Mouse (Mus musculus) CD4-positive, CD25-positive, alpha-beta regulatory T cell (primary cell): ENCODE results near the gene 4930568D16Rik. TPM values are rescaled to one million over a fixed set of nuclear protein-coding genes. Genes with fewer than 3 reads are reported as not detected.

ENCODE experiments used
- polyA plus RNA-seq: library from polyadenylated mRNA; unstranded; fragments of 100-300 nt; shearing (Covaris generic); gene quantifications from one replicate; pipeline ENCODE4 v1.2.1, GENCODE M21; 2017

4930568D16Rik gene
- polyA plus RNA-seq = not detected

DNA sequence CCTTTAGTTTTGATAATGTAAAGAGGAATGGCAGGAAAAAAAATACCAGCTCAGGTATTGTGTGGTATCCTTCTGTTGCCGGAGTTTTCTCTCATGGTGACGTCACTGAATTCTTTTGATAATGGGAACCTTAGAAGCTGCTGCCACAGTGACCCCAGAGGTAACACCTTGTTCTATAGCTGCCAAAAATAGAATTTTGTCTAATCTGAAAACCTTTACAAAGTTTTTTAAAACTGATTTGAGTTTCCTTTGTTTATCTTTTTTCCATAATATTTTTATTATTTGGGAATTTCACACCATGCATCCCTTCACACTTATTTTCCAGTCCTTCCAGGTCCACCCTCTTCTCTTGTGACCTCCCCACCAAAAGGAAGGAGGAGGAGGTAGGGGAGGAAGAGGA, at the start of gene 4930568D16Rik:
TSS of gene 4930568D16Rik (minus strand) at position 101 of the 400 bp plus-strand sequence.

DNA sequence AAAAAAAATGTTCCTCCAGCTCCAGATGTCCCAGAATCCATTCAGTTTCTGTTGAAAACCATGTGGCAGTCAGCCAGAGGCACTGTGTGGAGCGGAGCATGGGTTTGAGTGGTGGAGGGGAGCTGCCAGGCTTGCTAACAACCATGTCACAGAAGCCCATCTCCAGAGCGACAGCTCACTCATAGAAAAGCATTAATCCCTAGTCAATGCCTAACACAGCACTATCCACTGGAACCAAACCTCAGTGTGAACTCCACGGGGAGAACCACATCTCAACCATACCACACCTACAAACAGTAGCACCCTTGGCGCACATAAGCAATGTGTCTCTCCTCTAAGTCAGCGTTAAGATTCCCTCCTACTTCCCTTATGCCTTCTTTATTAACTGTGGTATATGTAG, 29.6 kb upstream of the 4930568D16Rik start, which contains the start of gene 4930402F06Rik:
TSS of gene 4930402F06Rik (minus strand) at position 80 of the 400 bp plus-strand sequence.

GRCm38 (mm10) chr2:35336388-35337280, 30.9 kb downstream of the 4930568D16Rik start, which contains the start of gene Stom:
TSS of gene Stom (minus strand) at chr2:35336976.

Other genes with a start within 250 kb of the 4930568D16Rik start
- 159 TPM for gene Rab14, start 166.6 kb downstream of the 4930568D16Rik start, polyA plus RNA-seq
- gene Gsn, start 111.3 kb downstream of the 4930568D16Rik start, polyA plus RNA-seq = 33.3 TPM
- 2.0 TPM for gene Stom, start 30.8 kb downstream of the 4930568D16Rik start, polyA plus RNA-seq
- gene 4930402F06Rik, start 29.4 kb upstream of the 4930568D16Rik start, polyA plus RNA-seq = not detected
- 21.2 TPM for gene Ggta1, start 95.5 kb upstream of the 4930568D16Rik start, polyA plus RNA-seq
- gene Dab2ip, start 190.5 kb upstream of the 4930568D16Rik start, polyA plus RNA-seq = 0.54 TPM